Mouse (Mus musculus) ovary, adult 18-20 months (tissue): ENCODE data around the gene Hacd1.

ENCODE experiments used
- DNase-seq: peaks from one replicate; pipeline ENCODE4 v3.0.0; 2022; ENCODE audit warnings: low spot score, mixed read lengths

Gene Hacd1

GRCm38 (mm10) chr2:14005121-14005520, 50.8 kb downstream of the Hacd1 start:
- DNase-seq = no peak

- DNase-seq = no peak
These were observed 95.8 kb downstream of the Hacd1 start for GRCm38 (mm10) chr2:13960136-13960535.

DNA sequence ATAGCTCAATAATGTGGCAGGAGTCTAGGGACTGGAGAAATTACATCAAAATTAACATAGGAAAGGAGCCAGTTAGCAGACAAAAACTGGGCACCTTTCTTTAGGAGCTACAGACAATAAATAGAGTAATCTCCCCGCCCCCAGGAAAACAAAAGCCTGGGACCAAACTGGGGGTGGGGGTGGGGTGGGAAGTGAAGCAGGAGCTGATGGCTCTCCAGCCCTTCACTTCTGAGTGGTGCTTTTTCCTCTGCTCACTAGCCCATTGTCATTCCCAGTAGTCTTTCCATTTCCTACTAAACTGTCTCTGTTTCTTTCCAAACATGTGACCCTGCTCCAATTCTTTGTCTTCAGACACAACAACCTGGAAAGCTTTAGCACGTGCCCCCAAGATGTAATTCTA, 99.5 kb downstream of the Hacd1 start:
- DNase-seq = no peak

DNA sequence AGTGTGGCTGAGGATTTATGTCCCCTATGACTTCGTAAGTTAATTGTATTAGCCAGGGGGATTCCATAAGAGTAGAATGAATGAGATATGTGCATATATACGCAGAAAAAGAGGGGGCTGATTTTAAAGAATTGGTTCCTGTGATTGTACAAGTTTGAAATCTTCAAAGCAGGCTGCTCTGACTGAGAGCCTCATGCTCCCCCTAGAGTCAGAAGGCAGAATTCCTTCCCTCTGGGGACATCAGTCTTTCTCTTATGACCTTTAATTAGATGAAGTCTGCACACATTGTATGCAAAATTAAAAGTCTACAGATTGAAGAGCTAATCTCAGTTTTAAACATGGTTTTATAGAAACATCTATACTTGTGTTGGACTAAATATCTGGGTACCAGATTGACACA, 117.8 kb downstream of the Hacd1 start:
- DNase-seq = no peak

- no peak for DNase-seq
These were observed 120.6 kb downstream of the Hacd1 start for GRCm38 (mm10) chr2:13935343-13935742.

- DNase-seq = no peak
These were observed 123.7 kb downstream of the Hacd1 start for GRCm38 (mm10) chr2:13932253-13932652.

GRCm38 (mm10) chr2:13930724-13931123, 125.2 kb downstream of the Hacd1 start:
- DNase-seq = no peak

DNA sequence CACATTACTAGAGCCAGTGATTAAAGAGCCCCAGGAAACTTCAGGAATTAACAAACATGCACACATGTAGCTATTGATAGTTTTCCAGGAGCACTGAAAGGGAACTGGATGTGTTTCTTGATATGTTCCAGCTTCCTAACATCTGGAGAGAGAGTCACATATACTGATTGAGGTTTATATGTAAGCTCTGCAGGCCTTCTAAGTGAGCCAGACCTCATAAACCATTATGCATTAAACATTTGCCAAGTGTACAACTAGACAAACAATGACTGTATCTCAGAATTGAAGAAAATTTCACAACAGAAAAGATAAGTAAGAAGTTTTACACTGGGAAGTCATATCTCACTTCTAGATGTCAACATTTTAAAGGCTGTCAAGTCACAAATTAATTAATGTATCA, 167.4 kb downstream of the Hacd1 start:
- DNase-seq = no peak

- DNase-seq = no peak
These were observed 198.5 kb downstream of the Hacd1 start for GRCm38 (mm10) chr2:13857461-13857860.

GRCm38 (mm10) chr2:13855510-13855909, 200.4 kb downstream of the Hacd1 start:
- no peak for DNase-seq

GRCm38 (mm10) chr2:13836310-13836709, 219.6 kb downstream of the Hacd1 start:
- no peak for DNase-seq

- DNase-seq = no peak
These were observed 220.9 kb downstream of the Hacd1 start for GRCm38 (mm10) chr2:13834989-13835388.

- no peak for DNase-seq
These were observed 239.3 kb downstream of the Hacd1 start for GRCm38 (mm10) chr2:13816645-13817044.

DNA sequence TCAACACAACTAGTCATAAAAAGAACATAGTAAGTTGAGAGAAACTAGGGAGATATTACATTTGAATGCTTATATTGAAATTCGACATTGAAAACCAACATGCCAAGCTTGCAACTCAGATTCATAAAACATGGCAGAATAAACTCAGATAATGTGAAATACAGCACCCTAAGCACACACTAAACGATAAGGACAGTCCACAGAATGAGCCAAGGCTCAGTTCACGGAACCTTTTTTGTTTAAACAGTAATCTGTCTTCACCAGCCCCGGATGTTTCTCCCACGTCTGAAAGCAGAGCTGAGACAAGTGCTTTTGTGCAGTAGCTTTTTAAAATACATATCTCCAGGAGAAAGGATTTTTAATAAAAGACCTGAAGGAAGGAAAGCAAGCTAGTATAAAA, 247.3 kb downstream of the Hacd1 start:
- no peak for DNase-seq

DNA sequence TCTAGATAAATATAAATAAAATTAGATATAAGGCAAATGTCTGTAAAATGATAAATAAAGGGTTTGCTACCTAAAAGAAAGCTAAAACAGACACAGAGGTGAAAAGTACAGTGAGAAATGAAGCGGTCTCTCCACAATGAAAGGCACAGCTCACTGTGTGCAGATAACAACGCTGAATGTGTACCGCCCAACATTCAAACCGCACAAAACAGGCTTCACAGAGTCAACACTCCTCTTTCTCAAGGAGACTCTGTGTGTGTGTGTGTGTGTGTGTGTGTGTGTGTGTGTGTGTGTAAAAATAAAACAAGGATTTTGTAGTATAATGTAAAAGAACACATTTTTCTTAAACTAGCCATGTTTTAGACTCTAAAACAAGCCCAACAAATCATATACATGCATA, 247.9 kb downstream of the Hacd1 start:
- no peak for DNase-seq

- no peak for DNase-seq
These were observed 249.8 kb downstream of the Hacd1 start for GRCm38 (mm10) chr2:13806120-13806519.

- no peak for DNase-seq
These were observed 255.3 kb downstream of the Hacd1 start for GRCm38 (mm10) chr2:13800639-13801038.
